Mouse (Mus musculus) stomach, embryonic 16.5 days (tissue): ENCODE measurements around the gene Slc25a47. TPM values are rescaled to one million over a fixed set of nuclear protein-coding genes. Genes with fewer than 3 reads are reported as not detected.

ENCODE experiments used
- ATAC-seq: fragments of 200-750 bp; cut with Nextera tagmentation; 2 replicates; pipeline ENCODE4 v1.8.0; 2017; ENCODE audit warnings: moderate number of reproducible peaks, moderate TSS enrichment; ENCODE audit not compliant: insufficient read depth, low FRiP score
- H3K27ac ChIP-seq: fragments of 300-500 bp; sonication (generic); 2 replicates; pipeline ENCODE4 v1.5.1; 2014; ENCODE audit warnings: low read length
- H3K27me3 ChIP-seq: fragments of 300-500 bp; sonication (generic); 2 replicates; pipeline ENCODE4 v1.6.1; 2014; ENCODE audit warnings: low read length, control low read depth, mixed read lengths; ENCODE audit not compliant: control insufficient read depth, insufficient read depth
- H3K36me3 ChIP-seq: fragments of 300-500 bp; sonication (generic); 2 replicates; pipeline ENCODE4 v1.6.1; 2014; ENCODE audit warnings: low read length; ENCODE audit not compliant: control insufficient read depth, insufficient read depth
- H3K4me1 ChIP-seq: fragments of 300-500 bp; sonication (generic); 2 replicates; pipeline ENCODE4 v1.6.1; 2014; ENCODE audit warnings: low read length, control low read depth, mixed read lengths; ENCODE audit not compliant: control insufficient read depth, insufficient read depth
- H3K4me2 ChIP-seq: fragments of 300-500 bp; sonication (generic); 2 replicates; pipeline ENCODE4 v1.6.1; 2014; ENCODE audit warnings: low read depth, low read length, mixed read lengths
- H3K4me3 ChIP-seq: fragments of 300-500 bp; sonication (generic); replicated peaks from 2 replicates; pipeline ENCODE4 v1.5.1; 2014; ENCODE audit warnings: mild to moderate bottlenecking, low read length
- H3K9ac ChIP-seq: fragments of 300-500 bp; sonication (generic); 2 replicates; pipeline ENCODE4 v1.6.1; 2014; ENCODE audit warnings: low read length
- H3K9me3 ChIP-seq: fragments of 300-500 bp; sonication (generic); replicated peaks from 2 replicates; pipeline ENCODE4 v1.6.1; 2016; ENCODE audit warnings: low read length, control low read depth; ENCODE audit not compliant: control insufficient read depth
- WGBS: fragments of 180-500 bp; shearing (Covaris S2); extraction: QIAGEN DNeasy Blood & Tissue Kit; methylation state at CpG from one replicate; pipeline ENCODE4 v1.1.7; 2014; 5-methylcytosine and 5-hydroxymethylcytosine counted together
- polyA plus RNA-seq: library from polyadenylated mRNA; unstranded; fragments of >200 nt; fragmentation: Nextera tagmentation; extraction: Ambion mirVana; gene quantifications from 2 replicates; pipeline ENCODE4 v1.2.1, GENCODE M21; 2015

Slc25a47 gene
- polyA plus RNA-seq = 10.0 TPM in 2 replicates

- H3K4me2 ChIP-seq = peak within 1 kb of the TSS; percentile 90
- peak within 1 kb of the TSS; percentile 92 for H3K27ac ChIP-seq
- no peaks in the 10 kb centered on the region for H3K27me3 ChIP-seq
- no peaks in the 10 kb centered on the region for H3K9me3 ChIP-seq
- WGBS = under 1% methylated on average over 53 of the region's 53 CpGs
- ATAC-seq = peak; percentile 98
- H3K4me1 ChIP-seq = peaks cover 18% of the 10 kb centered on the region
- H3K4me3 ChIP-seq = peak within 1 kb of the TSS; percentile 75
- peaks cover 2% of the 10 kb centered on the region; the same call in 1 of the 2 replicates for H3K36me3 ChIP-seq
- peak within 1 kb of the TSS; percentile 89 for H3K9ac ChIP-seq
These were observed at the start of gene Slc25a47, which contains the start of gene Slc25a29 for GRCm38 (mm10) chr12:108835840-108836409. Slc25a47 (plus strand) TSS chr12:108836046. Slc25a29 (minus strand) TSS chr12:108835883.

- Histone ChIP-seq H3K4me2 (no peak overlapping the region), H3K27ac (no peak overlapping the region), H3K36me3 (0 out of 2 replicates have a peak, but pooled peaks cover 4% of the 10 kb centered on the region), H3K27me3 (no peaks in the 10 kb centered on the region), H3K9ac (no peak overlapping the region), H3K4me3 (no peak overlapping the region), H3K4me1 (0 out of 2 replicates have a peak, but pooled peaks cover 6% of the 10 kb centered on the region), H3K9me3 (peaks cover 4% of the 10 kb centered on the region; the same call in 1 of the 2 replicates)
- no peak for ATAC-seq
- 82% methylated on average over 2 of the region's 2 CpGs for WGBS
These were observed 48.5 kb upstream of the Slc25a47 start for GRCm38 (mm10) chr12:108787329-108787728.

- no peaks in the 10 kb centered on the region for H3K27me3 ChIP-seq
- H3K36me3 ChIP-seq = no peaks in the 10 kb centered on the region
- under 1% methylated on average over 52 of the region's 52 CpGs for WGBS
These were observed 43.7 kb upstream of the Slc25a47 start for GRCm38 (mm10) chr12:108792152-108792545.

GRCm38 (mm10) chr12:108792546-108793452 is 43.0 kb upstream of the Slc25a47 start, which contains the start of gene Yy1:
Yy1 (plus strand) TSS chr12:108792973.
- Histone ChIP-seq H3K36me3 (no peaks in the 10 kb centered on the region), H3K27me3 (no peaks in the 10 kb centered on the region), H3K4me3 (peak within 1 kb of the TSS; percentile 65), H3K9ac (peak within 1 kb of the TSS; percentile 95), H3K4me1 (peaks cover 22% of the 10 kb centered on the region), H3K4me2 (peak within 1 kb of the TSS; percentile 61), H3K9me3 (no peaks in the 10 kb centered on the region), H3K27ac (peak within 1 kb of the TSS; percentile 99)
- ATAC-seq = peak; percentile 95
- WGBS = under 1% methylated on average over 91 of the region's 127 CpGs

More at GRCm38 (mm10) chr12:108792152-108792545, 43.7 kb upstream of the Slc25a47 start:
- Histone ChIP-seq H3K4me2 (peak overlapping the region; percentile 61), H3K9ac (peak overlapping the region; percentile 89), H3K9me3 (no peaks in the 10 kb centered on the region), H3K27ac (peak overlapping the region; percentile 96), H3K4me3 (peak overlapping the region; percentile 65), H3K4me1 (peaks cover 20% of the 10 kb centered on the region)
- peak; percentile 18; the same call in 1 of the 2 replicates for ATAC-seq

GRCm38 (mm10) chr12:108793453-108793941 is 42.3 kb upstream of the Slc25a47 start:
- no peaks in the 10 kb centered on the region for H3K36me3 ChIP-seq
- H3K9me3 ChIP-seq = no peaks in the 10 kb centered on the region
- ATAC-seq = no peak; the same call in 1 of the 2 replicates
- peak overlapping the region; percentile 41 for H3K4me2 ChIP-seq
- H3K9ac ChIP-seq = peak overlapping the region; percentile 95
- no peaks in the 10 kb centered on the region for H3K27me3 ChIP-seq
- H3K4me3 ChIP-seq = peak overlapping the region; percentile 65
- WGBS = under 1% methylated on average over 71 of the region's 71 CpGs
- H3K4me1 ChIP-seq = peaks cover 22% of the 10 kb centered on the region
- peak overlapping the region; percentile 99 for H3K27ac ChIP-seq

- peak overlapping the region; percentile 65 for H3K4me3 ChIP-seq
- no peaks in the 10 kb centered on the region for H3K9me3 ChIP-seq
- no peaks in the 10 kb centered on the region for H3K27me3 ChIP-seq
- WGBS = under 1% methylated on average over 65 of the region's 94 CpGs
- peak overlapping the region; percentile 71 for H3K4me2 ChIP-seq
- no peaks in the 10 kb centered on the region for H3K36me3 ChIP-seq
- peak; percentile 57 for ATAC-seq
- peak overlapping the region; percentile 95 for H3K9ac ChIP-seq
- peak overlapping the region; percentile 99 for H3K27ac ChIP-seq
- peaks cover 22% of the 10 kb centered on the region for H3K4me1 ChIP-seq
These were observed 41.7 kb upstream of the Slc25a47 start for GRCm38 (mm10) chr12:108794078-108794711.

GRCm38 (mm10) chr12:108794979-108795537 is 40.8 kb upstream of the Slc25a47 start:
- peak overlapping the region; percentile 99 for H3K27ac ChIP-seq
- 9% methylated on average over 9 of the region's 9 CpGs for WGBS
- H3K36me3 ChIP-seq = no peaks in the 10 kb centered on the region
- no peak for ATAC-seq
- no peaks in the 10 kb centered on the region for H3K27me3 ChIP-seq
- no peaks in the 10 kb centered on the region for H3K9me3 ChIP-seq
- H3K9ac ChIP-seq = peak overlapping the region; percentile 95
- H3K4me1 ChIP-seq = peaks cover 25% of the 10 kb centered on the region
- peak overlapping the region; percentile 65 for H3K4me3 ChIP-seq
- H3K4me2 ChIP-seq = peak overlapping the region; percentile 71

GRCm38 (mm10) chr12:108801613-108802012 is 34.2 kb upstream of the Slc25a47 start:
- Histone ChIP-seq H3K4me3 (no peak overlapping the region), H3K36me3 (peaks cover 2% of the 10 kb centered on the region; the same call in 1 of the 2 replicates), H3K27ac (no peak overlapping the region), H3K27me3 (no peaks in the 10 kb centered on the region), H3K4me2 (no peak overlapping the region), H3K4me1 (peaks cover 18% of the 10 kb centered on the region), H3K9me3 (no peaks in the 10 kb centered on the region), H3K9ac (no peak overlapping the region)
- ATAC-seq = no peak
- 85% methylated on average over 2 of the region's 2 CpGs for WGBS
